Comparison of ENCODE assay signal across 14 mouse cellular contexts in genomic region chr16:33177722-33178121, GRCm38 (mm10).
"Had no signal": no experiment of that assay in that cellular context is flagged by ENCODE, and none has a peak within 500 bp of the region (broad histone marks: within the 10 kb centered on the region; RNA-seq: fewer than 3 reads in every experiment).

No protein-coding gene starts in this region.

- H3K27ac ChIP-seq: limb, embryonic 12.5 days; liver, embryonic 13.5 days; lung, embryonic 15.5 days had no signal

- H3K9ac ChIP-seq: limb, embryonic 12.5 days; liver, embryonic 13.5 days; liver, postnatal 0 days; lung, embryonic 15.5 days; neural tube, embryonic 13.5 days had no signal

- H3K4me1 ChIP-seq: limb, embryonic 12.5 days; liver, embryonic 13.5 days; lung, embryonic 15.5 days had no signal

- H3K27me3 ChIP-seq: limb, embryonic 12.5 days; liver, embryonic 13.5 days; lung, embryonic 15.5 days; neural tube, embryonic 13.5 days had no signal

- H3K4me2 ChIP-seq: limb, embryonic 12.5 days; liver, embryonic 13.5 days; lung, embryonic 15.5 days had no signal

- H3K36me3 ChIP-seq: limb, embryonic 12.5 days; liver, embryonic 13.5 days; lung, embryonic 15.5 days; neural tube, embryonic 13.5 days had no signal

- H3K9me3 ChIP-seq: limb, embryonic 12.5 days; liver, embryonic 13.5 days; lung, embryonic 15.5 days; neural tube, embryonic 13.5 days had no signal

- H3K4me3 ChIP-seq: limb, embryonic 12.5 days; liver, embryonic 13.5 days; lung, embryonic 15.5 days; neural tube, embryonic 13.5 days had no signal

- DNase-seq: kidney, adult 18-20 months; kidney, postnatal 10 days; liver; liver, embryonic 13.5 days; liver, postnatal 0 days; lung, postnatal 14 days; midbrain, embryonic 14.5 days; retina, postnatal 1 day; right cerebral cortex, postnatal 4 days; thymus, adult 18-20 months; thymus, postnatal 25 days had no signal

- ATAC-seq: liver, postnatal 0 days had no signal
